Mouse (Mus musculus) layer of hippocampus, adult 8-10 months (tissue): ENCODE results near the gene Cmss1. TPM values are rescaled to one million over a fixed set of nuclear protein-coding genes. Genes with fewer than 3 reads are reported as not detected.
A peak's percentile ranks its signal among the peaks of the same experiment; 100 is the strongest.

Source experiments
- DNase-seq, 2 experiments: peaks; one replicate each; pipeline ENCODE4 v3.0.0; 2022; ENCODE audit warnings: low spot score in 2 of 2
- total RNA-seq, 4 experiments: library from RNA; stranded (reverse); gene quantifications; 2 replicates each; pipeline ENCODE4 v1.2.4; 2022

Cmss1 gene
- total RNA-seq, 4 experiments from 2014 or later, result 17.1 to 20.4 (median 18.0) TPM

- DNase-seq, result no peak
These were observed 175.4 kb downstream of the Cmss1 start for GRCm38 (mm10) chr16:57431294-57431693.

DNA sequence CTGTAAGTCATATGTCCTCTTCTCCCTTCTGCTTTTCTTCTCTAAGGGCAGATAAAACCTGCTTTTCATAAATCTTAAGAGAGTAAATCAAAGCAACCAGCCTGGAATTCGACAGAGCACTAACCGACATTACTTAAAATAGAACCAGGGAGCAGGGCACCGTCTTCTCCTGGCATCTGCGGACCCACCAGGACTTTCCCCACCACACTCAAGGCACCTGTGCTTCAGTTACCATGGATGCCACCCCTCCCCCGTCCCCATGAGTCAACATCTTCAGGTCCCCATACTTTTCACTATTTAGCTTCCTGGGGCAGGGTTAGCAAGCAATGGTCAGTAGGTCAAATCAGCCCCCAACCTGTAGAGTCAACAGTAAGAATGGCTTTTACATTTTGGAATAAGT lies 177.7 kb downstream of the Cmss1 start:
- DNase-seq, result no peak

- DNase-seq, result no peak
These were observed 179.0 kb downstream of the Cmss1 start for GRCm38 (mm10) chr16:57427516-57428285.

DNA sequence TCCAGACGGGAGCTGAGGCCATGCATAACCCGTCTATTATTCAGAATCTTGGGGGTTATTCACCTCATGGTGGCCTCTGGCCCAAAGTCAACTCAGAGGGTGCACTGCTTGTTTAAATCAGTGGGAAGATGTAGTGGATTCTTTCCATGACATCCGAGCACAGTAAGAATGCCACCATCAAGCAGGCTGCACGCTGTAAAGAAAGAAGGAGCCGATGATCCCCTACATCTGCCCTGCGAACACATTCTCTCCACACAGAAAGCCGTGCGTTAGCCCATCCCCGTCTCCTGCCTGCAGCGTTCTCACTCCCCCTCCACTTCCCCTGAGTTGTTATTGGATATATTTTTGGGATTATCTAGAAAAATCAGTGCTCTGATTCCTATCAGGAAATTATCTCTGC lies 180.0 kb downstream of the Cmss1 start:
- DNase-seq, result no peak

DNA sequence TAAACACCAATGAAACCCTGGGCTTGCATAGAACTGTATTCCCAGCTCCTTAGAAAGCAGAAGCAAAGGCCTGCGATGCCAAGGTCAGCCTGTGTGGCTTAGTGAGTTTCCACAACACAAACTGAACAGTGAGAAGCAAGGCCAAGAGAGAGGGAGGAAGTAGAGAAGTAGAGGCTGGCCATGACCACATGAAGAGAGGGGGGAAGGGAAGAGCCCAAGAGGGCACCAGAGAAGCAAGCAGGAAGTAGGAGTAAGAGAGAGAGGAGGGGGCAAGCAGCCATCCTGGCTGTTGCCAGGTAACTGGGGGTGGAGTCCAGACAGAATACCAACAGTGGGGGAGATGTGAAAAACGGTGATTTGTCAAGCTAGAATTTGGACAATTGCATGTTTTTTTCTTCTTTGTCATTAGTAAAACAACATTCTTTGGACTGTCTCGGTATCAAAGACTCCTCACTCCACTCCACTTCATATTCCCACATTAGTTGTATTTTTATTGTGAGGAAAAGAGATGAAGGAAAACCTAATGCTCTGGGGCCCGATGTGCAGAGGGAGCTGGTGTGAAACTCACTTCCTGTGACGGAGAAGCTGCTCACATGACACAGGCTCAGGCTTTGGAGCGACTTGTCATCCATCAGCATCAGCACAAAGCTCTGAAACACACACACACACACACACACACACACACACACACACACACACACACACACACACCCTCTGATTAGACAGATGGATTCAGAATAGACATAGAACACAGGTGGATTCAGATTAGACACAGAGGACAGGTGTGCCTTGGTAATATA lies 183.5 kb downstream of the Cmss1 start:
- DNase-seq, result no peak

DNA sequence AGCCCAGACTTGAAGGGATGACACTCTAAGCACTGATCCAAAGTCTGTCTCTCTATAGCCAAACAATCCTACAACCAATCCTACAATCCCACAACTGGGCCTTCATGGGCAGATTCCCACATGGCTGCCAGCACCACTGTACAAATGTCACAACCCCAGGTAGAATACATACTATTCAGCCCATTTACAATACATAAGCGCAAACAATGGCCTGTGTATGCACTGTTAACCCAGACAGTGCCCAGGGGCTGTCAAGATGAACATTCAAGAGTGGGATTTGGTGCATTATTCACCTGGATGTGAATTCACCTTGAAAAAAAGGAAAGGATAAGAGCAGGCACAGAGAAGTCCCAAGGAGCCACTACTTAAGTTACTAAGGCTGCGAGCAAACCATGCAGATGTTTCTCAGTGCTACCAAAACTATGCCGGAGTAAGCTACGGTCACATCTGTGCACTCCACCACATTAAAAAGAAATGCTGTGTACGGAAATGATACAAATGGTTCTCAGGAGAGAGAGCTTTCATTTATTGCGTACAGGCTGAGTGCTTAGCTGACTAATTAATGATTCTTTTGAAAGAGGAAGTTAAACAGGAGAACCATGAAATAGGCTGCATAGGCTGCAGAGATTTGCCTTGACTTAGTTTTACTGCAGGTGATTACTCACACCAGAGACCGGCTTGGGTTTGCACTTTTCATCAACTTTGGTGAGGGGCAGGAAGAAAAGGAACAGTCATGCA lies 184.8 kb downstream of the Cmss1 start:
- no peak for DNase-seq

GRCm38 (mm10) chr16:57420773-57421556 lies 185.7 kb downstream of the Cmss1 start:
- DNase-seq, result no peak

GRCm38 (mm10) chr16:57419881-57420280 lies 186.8 kb downstream of the Cmss1 start:
- no peak for DNase-seq

GRCm38 (mm10) chr16:57419332-57419731 lies 187.3 kb downstream of the Cmss1 start:
- no peak for DNase-seq

DNA sequence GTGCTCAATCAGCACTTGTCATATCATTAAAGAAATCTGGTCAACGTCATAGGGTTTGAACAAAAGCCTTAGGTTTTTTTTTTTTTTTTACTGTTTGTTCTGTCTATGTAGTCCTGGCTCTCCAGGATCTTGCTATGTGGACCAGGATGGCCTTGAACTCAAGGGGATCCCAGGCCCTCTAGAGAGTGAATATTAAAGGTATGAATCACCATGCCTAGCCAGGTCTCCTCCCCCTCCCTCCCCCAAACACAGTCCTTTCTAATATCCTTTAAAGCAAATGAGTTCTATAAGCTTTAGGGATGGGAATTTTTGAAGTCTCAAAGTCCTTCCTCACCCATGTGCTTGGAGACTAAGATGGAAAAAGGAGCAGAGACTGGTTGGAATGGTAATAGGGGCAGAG lies 188.7 kb downstream of the Cmss1 start:
- DNase-seq, result no peak

DNA sequence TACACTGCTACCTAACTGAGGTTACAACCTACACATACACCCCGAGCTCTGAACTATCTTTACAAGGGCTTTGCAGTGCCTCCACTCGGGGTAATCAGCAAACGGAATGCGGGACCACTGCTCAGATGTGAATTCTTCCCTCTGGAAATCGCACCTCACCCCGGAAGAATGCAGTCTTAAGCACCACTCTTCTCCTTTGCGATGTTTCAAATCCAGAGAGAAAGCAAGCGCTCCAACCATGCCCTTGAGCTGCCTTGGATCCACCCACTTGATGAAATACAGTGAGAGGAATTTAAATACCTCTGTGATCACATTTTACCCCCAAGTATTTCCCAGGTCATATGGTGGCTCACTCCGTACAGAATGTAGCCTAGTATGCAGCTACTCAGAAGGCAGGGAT lies 189.6 kb downstream of the Cmss1 start:
- no peak for DNase-seq

- DNase-seq, result no peak
These were observed 190.6 kb downstream of the Cmss1 start for GRCm38 (mm10) chr16:57416049-57416448.

DNA sequence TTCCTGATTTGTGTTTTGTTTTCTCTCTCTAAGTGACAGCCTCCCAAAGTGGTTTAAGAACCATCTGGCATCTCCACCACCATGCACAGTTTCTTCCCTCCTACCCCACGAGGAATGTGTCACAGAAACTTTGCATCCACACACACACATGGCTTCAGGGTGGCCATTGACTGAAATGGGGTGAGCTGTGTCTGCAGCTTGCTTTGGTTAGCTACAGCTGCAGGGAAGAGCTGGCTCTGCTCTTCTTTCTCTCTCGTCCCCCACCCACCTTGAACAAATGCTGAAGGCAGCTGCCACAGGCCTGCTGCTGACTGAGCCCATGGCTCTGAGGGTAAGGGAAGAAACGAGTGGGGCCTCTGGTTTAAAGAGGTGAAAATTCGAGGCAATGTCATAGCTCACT lies 193.9 kb downstream of the Cmss1 start:
- no peak for DNase-seq

DNA sequence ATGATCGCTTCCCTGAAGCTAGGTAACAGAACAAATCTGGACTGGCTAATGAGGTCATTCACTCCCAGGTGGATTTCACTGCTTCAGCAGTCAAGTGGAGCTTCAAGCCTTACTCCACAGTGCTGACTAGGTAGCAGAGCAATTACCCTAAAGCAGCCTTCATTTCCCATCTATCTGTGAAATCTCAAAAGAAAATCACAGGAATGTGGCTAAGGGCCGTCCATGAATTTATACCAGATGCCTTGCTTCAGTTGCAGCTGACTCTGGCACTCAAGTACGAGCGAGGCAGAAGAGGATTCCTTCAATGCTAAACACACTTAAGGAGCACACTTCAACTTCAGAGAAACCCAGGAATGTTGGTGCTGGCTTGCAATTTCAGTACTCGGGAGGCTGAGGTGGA lies 202.8 kb downstream of the Cmss1 start:
- no peak for DNase-seq

GRCm38 (mm10) chr16:57402910-57403309 lies 203.8 kb downstream of the Cmss1 start:
- no peak for DNase-seq

DNA sequence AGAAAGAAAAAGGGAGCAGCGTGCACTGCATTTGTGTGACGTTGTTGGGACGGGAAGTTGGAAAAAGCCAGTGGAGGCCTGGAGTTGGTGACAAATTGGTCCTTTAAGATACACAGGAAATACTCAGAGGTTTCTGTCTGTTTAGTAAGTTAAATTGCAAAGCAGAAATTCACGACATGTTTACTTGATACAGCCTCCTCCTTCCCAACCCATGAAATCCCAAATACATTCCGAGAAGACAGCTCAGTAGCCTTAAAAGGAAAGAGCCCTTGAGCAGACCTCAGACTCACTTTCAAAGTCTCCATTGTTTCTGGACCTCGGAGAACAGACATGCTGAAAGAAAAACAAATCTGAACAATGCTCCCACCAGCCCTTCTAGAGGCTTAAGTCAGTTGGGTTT lies 205.0 kb downstream of the Cmss1 start:
- no peak for DNase-seq

DNA sequence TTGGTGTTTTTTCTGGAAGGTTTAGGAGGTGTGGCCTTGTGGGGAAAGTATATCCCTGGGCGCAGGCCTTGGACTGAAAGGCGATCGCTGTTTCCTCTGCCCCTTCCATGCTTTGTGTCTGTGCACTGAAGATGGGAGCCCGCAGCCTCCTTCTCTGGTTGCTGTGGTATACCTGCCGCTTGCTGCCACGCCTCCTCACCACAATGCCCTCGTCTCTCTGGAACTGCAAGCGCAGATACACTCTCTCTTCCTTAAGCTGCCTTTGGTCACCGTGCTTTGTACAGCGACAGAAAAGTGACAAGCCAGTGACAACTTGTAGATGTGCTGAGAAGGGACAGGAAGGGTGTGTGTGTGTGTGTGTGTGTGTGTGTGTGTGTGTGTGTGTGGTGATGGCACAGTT lies 207.1 kb downstream of the Cmss1 start:
- no peak for DNase-seq

DNA sequence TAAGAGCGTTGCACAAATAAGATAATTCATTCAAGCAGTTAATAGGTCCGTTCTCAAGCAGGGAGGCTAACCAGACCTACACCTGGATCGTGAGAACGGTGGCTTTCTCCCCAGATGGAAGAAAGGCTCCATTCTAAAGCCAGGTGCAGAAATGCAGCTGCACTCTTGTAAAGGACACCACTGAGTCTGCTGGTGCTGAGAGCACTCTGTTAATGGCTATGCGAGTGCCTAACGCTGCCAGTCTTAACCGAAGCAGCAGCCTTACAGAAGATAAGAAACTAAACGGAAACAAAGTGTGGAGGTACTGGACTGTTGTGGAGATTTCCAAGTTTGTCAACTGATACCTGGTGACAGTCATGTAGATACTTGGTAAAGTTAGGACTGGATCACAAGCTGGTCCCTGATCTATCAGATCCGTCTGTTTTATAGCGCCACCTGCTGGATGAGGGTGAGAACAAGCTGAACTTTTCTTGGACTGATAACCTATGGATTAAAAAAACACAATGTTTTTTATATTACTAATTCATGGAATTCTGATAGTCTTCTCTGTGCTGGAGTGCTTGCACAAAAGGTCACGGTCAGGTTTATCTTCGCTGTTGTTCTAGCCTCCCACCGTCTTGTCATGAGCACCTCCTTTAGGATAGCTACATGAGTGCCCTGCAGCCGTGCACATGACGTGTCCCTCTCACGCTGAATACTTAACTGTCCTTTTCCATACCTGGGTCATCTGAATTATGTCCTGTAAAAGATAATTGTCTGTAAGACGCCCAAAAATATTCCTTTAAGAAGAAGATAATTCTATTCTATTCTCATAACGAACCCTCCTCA lies 208.1 kb downstream of the Cmss1 start:
- peak; percentile 29 to 69 for DNase-seq

GRCm38 (mm10) chr16:57397845-57398244 lies 208.8 kb downstream of the Cmss1 start:
- DNase-seq, result no peak

- no peak for DNase-seq
These were observed 210.4 kb downstream of the Cmss1 start for GRCm38 (mm10) chr16:57396249-57396648.
